Mouse (Mus musculus) 416B (cell line): ENCODE measurements around the gene Cd80.
"Not testable (repeated sequence)": the region's sequence is repeated elsewhere in the genome, so short reads cannot be mapped to it uniquely, and the experiment has no call there.

Source experiments
- DNase-seq: peaks from one replicate; pipeline ENCODE4 v3.0.0; 2011; ENCODE audit warnings: low read depth

Cd80 gene

DNA sequence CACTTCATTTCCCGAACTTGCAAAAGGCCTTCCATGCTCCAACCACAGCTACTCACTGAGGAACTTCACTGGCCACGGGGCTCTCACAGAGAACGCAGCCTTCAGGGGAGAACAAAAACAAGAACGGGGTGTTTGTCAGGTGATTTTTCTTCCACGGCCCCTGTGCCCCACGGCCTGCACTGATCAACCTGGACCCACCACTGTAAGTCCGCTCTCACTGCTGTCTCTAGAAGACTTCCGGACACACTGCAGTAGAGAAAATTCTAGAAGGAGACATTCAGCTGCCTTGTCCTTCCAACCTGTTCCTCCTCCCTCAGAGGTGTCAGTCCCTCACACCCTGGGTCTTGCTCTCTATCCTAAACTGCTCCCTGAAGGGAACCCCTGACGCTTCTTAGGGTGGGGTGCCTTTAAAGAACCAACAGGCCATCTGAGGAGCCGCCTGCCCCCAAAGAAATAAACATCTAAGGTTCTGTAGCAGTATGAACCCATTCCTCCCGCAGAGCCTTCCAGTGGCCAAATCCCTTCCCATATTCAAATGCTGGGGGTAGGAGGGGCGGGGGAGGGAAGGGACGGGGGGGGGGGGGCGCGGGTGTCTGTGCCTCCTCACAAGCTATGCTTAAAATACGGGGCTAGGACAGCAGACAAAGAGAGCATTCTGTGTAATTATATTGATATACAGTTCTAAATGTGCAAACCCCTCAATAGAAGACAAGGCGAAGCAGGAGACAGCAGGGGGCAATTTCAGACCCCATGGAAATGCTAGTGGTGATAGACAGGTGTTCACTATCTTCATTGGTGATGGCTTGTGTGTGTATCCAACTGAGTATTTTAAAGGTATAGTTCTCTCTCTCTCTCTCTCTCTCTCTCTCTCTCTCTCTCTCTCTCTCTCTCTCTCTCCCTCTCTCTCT, at the start of gene Cd80:
TSS of gene Cd80 (plus strand) at position 51 of the 908 bp plus-strand sequence.
- no peak for DNase-seq

DNA sequence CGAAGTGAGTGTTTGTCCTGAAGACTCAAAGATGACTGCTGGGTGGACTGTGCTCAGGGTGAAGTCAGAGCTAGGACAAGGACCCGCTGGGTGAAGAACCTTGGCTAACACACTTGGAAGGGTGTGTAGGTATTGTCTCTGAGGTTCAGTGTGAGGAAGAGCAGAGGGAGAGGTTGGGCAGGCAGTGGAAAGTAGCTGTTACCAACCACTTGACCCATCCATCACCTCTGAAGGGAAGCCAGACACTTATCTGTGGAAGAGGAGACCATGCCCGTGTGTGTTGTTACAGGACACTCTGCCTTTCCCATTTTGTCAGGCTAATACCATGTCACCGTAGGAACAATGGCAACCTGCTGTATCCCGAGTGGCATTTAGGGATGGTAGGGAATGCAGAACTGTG, 49.1 kb upstream of the Cd80 start:
- no peak for DNase-seq

DNA sequence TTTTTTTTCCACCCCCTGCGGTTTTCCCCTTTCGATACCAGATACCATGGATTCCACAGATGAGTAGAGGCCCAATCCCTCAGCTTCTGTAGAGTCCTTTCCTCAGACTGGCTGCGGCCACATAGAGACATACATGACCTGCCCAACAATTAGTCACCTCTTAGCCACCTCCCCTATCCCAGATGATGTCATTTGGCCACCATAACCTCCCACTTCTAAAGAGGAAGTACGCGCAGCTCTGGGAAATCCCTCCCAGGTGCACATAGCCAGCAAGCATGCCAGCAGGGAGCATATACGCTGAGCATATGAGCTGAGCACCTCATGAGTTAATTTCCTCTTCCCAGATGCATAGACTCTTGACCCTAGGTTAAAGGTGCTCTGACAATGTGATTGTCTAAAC, 48.7 kb upstream of the Cd80 start:
- peak; percentile 64 for DNase-seq

DNA sequence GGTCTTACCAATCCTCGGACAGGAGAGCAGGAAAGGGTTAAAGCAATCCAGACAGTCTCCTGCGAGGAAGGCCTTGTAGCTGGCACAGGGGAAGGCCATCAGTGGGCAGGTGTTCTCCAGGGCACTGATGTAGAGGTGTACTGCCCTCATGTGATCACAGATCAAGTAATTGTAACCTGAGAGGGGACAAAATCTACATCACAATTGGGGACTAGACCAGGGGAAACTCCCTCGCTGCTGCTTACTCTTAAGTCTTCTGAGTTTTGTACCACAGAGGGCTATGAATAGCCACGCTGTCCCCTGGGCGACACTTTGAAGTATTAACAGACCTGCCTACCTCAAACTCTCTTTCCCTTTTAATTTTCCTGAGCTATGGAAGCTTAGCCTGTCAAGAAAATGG, 47.8 kb upstream of the Cd80 start:
- no peak for DNase-seq

DNA sequence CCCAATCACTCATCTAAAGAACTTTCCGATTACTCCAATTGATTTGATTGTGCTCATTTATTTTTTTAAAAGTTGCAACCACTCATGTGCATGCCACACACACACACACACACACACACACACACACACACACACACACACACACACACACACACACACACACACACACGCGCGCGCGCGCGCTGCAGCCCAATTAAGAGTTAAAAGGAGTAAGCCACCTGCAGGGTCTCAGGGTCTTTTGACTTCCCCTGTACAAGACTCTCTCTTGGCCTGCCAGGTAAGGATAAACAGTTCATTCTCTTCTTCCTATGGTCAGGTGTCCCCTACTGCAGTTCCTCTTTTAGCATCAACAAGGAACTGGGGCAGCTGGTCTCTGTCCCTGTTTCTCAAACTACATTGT, 46.9 kb upstream of the Cd80 start:
- no peak for DNase-seq

DNA sequence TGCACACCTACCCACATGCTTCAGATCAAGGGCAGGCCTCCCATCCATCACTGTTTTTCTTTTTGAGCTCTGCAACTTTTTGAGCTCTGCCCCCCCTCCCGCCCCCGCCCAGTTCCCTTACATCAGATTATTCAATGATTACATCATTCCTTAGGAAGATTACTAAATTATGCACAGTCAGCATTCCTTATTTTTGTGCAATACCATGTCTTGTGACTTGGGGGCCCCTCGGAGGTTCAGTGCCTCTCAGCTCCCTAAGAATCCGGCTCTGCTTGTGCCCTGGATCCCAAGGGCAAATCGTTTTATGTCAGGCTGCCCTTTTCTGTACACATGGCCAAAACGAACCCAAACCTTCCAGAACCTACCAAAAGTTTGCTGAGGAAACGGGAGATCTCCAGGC, 40.4 kb upstream of the Cd80 start:
- DNase-seq, result no peak

DNA sequence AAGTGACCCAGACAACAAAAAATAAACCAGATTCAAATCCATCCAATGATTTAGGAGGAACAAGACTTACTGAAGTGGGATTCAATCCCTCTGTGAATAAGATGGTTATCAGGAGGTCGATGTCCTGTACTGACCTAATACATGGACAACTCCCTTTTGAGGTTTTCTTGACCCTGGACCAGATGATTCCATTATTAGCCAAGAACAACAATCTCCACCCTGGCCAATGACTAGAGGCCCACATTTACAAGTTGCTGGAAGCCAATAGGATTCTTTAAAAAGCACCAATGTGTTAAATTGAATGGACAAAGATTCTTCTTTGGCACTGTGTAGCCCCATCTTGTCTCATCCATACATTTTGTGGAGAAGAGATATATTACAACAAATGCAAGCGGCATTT, 30.0 kb upstream of the Cd80 start:
- DNase-seq, result no peak

DNA sequence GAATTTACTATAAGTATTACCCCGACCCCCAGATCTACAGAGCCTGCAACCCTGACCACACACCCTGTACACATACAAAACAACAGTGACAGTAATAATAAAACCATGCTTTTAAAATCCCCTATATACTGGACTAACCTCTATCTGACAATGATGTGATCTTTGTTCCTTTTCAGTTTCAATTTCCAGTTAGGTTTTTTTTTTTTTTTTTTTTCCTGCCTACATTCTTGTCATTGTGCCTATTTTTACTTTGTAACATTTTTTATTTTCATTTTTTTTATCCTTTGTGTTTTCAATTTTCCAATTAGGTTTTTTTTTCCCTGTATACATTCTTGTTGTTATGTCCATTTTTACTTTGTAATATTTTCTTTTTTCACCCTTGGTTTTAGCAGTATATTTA, 29.6 kb upstream of the Cd80 start:
- no peak for DNase-seq

DNA sequence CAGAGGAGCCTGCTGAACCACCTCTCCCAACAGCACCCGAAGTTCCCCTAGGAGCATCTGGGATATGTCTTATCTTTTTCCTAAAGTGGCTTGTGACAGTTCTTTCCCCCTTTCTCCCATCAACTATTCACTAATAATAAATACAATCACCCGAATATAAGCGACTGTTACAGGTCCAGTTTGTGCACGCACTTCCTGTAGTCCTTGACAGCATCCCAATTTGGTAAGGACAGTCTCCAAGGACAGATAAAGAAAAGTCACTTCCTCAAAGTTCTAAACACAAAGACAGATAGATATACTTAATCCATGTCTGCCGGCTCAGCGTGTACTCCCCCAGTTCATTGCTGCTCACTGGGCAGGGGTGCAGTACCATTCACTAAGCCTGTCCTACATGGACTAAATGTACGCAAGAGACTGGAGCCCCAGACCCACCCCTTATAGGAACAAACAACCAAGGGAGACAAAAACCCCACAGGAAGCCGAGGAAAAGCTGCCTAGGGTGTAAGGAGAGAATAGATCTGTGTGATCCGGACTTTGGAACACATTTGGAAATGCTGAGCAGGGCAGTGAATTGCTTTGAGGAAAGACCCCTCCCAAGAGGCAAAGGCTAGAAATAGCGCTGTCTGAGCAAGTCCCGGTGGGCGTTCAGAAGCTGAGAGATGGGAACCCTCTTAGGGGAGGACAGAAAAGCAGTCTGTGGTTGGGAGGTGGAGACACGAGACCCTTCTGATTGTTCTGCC, 23.7 kb upstream of the Cd80 start:
- DNase-seq, result no peak

DNA sequence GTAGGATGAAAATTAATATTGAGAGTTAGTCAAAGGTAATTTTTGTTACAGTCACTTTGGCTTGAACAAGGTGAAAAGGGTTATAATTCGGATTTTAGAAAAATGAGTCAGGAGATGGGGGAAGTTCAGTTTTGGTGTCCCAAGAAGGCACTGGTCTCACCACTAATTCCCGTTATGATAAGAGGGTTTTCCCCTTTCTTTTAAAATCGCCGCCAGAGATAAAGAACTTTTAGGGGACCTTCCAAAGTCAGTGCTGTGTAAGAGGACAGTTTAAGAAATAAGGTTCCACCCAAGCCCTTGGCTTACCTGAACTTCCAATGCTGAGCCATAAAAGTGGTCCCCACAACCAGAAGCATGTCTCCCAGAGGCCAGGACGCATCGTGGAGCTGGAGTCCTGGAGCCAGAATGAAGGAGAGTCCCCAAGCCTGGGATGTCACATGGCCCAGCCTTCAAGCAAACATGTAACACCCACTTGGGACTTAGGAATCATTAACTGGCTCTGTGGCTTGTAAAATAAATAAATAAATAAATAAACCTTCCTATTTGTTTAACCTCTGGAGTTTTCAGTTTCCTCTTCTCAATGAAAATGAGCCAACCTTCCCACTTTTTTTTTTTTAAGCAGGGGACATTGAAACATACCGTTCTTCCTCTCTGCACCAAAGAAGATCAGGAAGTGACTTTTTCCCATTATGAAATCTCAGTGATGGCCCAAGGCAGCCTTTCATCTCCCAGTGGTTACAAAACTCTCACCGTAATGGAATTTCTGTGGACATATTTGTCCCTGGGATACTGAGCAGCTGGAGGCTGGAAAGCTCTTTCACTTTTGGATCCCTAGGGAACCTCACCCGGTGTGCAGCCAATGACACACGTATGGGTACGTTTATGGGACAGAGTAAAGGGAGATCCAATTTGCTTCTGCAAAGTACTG, 22.6 kb upstream of the Cd80 start, which contains the start of gene Pla1a:
TSS of gene Pla1a (minus strand) at position 648 of the 928 bp plus-strand sequence.
- DNase-seq, result peak; percentile 16

DNA sequence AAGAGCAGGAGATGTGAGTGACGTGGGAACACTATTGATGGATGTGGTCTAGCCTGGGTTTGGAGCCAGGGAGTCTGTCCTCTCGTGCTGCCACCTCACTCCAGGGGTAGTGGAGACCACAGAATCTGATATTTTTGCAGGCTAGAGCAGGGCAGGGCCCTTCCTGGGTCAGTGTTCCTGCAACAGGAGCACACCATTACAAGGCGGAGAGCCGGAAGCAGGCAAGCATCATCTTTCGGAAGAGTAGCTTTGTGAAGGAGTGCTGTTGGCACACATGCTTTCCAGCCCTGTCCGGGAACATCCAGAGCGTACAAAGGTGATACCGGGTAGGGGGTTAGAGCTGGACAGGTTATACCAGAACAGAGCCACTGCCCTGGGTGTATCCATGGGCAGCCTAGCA, 21.8 kb upstream of the Cd80 start:
- DNase-seq, result no peak

DNA sequence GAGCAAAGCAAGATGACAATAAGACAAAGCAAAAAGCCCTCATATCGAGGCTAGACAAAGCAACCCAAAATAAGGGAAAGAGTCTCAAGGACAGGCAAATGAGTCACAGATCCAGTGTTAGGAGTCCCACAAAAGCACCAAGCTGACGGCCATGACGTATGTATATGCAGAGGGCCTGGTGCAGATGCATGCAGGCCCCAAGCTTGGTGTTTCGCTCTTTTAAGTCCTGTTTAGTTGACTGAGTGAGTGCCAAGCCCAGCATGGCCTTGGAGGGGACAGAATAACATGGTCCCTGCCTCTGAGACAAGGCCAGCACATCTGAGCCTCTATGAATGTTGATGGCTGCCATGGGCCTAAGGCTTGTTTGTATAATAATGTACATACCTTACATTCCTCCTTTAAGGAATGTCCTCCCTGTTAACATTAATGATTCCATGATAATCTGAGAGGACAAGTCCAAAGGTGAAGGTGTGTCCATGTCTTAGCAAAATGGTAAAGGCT, 21.0 kb upstream of the Cd80 start:
- no peak for DNase-seq

DNA sequence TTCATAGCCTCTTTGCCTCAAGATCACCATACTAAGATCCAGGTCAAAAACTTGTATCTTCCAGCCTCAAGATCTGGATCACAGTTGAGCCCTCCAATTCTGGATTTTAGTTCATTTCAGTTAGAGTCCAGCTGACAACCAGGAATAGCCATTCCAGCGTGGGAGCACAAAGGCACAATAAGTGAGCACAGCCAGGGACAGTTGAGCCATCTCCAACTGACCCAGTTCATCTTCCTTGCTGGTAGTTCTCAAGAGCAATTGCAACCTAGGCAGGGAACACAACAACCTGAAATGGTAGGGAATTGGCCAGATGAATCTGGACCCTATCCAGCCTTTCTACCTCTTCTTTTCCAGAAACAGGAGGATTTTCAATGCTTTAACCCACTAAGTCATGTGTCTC, 16.2 kb upstream of the Cd80 start:
- no peak for DNase-seq

DNA sequence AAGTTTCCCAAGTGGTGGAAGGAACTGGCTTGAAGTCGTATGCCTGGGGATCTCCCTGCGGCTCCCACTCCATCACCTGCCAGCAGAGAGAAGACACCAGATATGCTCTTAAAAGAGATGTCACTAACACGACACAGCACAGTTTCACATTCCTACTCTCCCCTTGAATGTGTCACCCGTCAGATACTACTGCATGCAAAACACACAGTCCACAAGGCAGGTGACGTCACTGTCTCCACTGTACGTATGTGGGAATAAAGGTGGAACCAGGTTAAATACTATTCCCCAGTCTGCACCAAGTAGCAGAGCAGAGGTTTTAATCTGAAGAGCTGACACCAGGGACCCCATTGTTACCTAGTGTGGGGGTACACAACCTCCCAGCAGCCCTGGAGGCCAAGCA, 15.0 kb upstream of the Cd80 start:
- no peak for DNase-seq

DNA sequence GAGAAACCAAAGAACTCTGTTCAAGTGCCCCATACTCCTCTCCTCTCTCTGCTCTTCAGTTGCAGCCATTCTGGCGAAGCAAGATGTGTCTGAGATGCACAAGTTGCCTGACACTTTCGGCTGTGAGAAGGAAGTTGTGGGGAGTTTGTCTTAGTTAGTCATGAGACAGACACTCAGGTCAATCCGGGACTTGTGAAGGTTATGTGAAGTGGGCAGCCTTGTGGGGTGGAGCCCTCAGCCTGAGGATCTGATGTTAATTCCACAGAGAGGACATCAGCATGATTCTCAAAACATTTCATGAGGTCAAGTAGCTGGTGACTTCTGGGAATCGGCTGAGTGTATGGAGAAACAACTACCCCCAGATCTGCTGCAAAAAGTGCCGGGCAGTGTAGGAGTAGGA, 13.8 kb upstream of the Cd80 start:
- no peak for DNase-seq

DNA sequence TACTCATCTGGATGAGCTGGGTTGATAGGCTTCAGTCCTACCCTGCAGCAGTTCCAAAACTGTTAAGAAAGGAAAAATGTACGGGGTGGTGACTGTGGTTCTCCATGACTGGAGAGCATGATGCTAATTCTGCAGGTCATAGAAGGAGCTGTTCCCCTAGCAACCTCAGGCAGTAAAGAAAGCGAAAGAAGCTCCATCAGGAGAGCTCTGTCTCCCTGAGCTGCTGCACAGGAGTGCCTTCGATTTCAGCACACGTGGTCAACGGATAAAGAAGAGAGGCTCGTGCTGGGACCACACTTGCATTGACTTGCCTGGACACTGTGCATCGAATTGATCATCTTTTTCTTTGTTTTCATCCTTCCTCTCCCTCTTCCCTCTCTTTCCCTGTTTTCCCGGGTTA, 13.1 kb upstream of the Cd80 start:
- no peak for DNase-seq

DNA sequence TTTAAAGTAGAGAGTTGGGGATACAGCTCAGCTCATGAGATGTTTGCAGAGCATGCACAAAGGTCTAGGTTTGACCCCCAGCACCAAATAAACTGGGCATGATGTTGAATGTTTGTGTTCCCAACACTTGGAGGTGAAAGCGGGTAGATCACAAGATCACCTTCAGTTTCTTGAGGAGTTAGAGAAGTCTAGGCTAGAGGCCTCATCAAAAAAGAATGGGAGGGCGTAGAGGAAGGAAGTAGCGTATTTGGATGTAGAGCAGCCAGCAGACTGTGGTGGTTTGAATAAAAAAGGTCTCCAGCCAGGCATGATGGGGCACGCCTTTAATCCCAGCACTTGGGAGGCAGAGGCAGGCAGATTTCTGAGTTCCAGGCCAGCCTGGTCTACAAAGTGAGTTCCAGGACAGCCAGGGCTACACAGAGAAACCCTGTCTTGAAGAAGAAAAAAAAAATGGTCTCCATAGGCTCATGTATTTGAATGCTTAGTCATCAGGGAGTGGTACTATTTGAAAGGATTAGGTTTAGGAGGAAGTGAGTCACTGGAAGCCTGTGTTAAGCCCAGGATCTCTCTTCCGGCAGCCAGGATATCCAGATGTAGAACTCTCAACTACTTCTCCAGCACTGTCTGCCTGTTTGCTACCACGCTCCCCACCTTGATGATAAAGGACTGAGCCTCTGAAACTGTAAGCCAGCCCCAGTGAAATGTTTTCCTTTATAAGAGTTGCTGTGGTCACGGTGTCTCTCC, 11.5 kb upstream of the Cd80 start:
- DNase-seq, result peak; percentile 55

DNA sequence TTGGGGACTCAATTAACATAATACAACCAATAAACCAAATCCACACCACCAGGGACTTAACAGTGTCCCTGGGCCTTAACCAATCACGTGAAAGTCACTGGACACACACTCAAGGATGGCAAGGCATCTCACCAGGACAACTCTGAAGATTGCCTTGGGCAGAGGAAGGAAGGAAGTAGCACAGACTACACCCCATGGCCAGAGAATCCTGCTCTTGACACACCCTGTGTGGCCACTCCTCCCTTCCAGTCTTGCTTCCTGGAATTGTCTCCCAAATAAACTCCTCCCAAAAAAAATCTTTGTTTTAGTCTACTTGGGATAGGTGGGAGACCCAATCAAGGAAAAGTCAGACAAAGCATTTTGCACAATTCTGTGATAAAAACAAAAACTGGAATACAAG, 10.3 kb upstream of the Cd80 start:
- no peak for DNase-seq

DNA sequence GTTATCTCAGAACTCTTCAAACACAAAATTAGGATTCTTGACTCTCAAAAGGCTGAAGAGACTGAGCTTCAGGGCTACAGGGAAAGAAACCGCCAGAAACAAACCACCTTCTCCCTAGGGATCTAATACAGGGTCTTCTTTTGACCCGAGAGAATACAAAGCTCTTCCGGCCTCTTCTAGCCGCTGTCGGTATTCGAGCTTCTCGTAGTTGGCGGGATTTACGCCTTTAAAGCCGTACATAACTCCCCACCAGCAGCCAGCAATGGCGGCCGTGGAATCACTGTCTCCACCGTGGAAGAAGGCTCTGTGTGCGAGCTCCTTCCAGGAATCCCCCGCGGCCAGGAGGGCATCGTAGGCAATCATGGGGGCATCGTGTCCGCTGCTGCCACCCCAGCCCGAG, 9.8 kb upstream of the Cd80 start:
- no peak for DNase-seq

DNA sequence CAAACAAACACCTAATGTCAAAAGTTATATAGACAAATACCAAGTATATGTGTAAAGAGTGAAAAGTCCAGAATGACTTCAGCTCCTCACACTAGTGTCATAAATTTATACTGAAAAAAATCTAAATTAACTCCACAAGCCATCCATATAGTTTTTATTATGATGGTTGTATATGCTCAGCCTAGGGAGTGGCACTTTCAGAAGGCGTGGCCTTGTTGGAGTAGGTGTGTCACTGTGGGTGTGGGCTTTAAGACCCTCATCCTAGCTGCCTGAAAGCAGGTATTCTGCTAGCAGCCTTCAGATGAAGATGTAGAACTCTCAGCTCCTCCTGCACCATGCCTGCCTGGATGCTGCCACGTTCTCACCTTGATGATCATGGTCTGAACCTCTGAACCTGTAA, 9.2 kb upstream of the Cd80 start:
- not testable (repeated sequence) for DNase-seq

DNA sequence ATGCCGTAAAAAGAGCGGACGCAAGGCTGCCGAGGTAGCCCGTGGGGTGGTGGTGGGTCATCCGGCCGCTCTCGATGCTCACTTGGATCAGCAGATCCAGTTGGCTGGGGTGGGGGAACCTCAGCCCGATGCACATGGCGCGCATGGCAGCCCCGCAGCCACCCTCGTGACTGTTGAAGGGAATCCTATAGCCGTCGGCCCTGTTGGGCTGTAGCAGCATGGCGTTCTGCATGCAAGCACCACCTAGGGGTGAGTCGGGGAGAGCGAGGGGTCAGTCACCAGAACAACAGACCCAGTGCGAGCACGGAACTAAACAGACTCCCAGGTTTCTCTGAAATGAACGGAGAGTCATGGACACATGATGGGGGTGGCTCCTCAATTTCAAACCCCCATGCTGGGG, 8.0 kb upstream of the Cd80 start:
- no peak for DNase-seq
